Mouse (Mus musculus) liver, adult (tissue): ENCODE results near the gene Jph2.

Experiments
- GATA4 ChIP-seq: IDR thresholded peaks from 2 replicates; pipeline ENCODE4 v1.6.1; 2014; ENCODE audit warnings: mild to moderate bottlenecking, low read length; ENCODE audit not compliant: insufficient replicate concordance

Jph2 gene

GRCm38 (mm10) chr2:163386423-163387190, 11.2 kb downstream of the Jph2 start:
- TF ChIP-seq GATA4: no peak

GRCm38 (mm10) chr2:163385126-163385525, 12.7 kb downstream of the Jph2 start:
- TF ChIP-seq GATA4: no peak

- no peak for TF ChIP-seq GATA4
These were observed 16.5 kb downstream of the Jph2 start for GRCm38 (mm10) chr2:163381246-163381645.

GRCm38 (mm10) chr2:163379366-163379765, 18.4 kb downstream of the Jph2 start:
- TF ChIP-seq GATA4: no peak

GRCm38 (mm10) chr2:163376082-163376481, 21.7 kb downstream of the Jph2 start:
- no peak for TF ChIP-seq GATA4

- TF ChIP-seq GATA4: no peak
These were observed 22.3 kb downstream of the Jph2 start for GRCm38 (mm10) chr2:163375468-163375867.

- TF ChIP-seq GATA4: no peak
These were observed 25.2 kb downstream of the Jph2 start for GRCm38 (mm10) chr2:163372627-163373026.

- no peak for TF ChIP-seq GATA4
These were observed 27.6 kb downstream of the Jph2 start for GRCm38 (mm10) chr2:163370175-163370574.

- TF ChIP-seq GATA4: no peak
These were observed 32.8 kb downstream of the Jph2 start for GRCm38 (mm10) chr2:163364785-163365541.

- TF ChIP-seq GATA4: no peak
These were observed 34.6 kb downstream of the Jph2 start for GRCm38 (mm10) chr2:163362940-163363921.

GRCm38 (mm10) chr2:163360858-163361623, 36.8 kb downstream of the Jph2 start:
- no peak for TF ChIP-seq GATA4

- TF ChIP-seq GATA4: no peak
These were observed 38.5 kb downstream of the Jph2 start for GRCm38 (mm10) chr2:163359253-163359652.

GRCm38 (mm10) chr2:163358662-163359061, 39.1 kb downstream of the Jph2 start:
- no peak for TF ChIP-seq GATA4

- TF ChIP-seq GATA4: no peak
These were observed 41.5 kb downstream of the Jph2 start for GRCm38 (mm10) chr2:163356113-163356840.

GRCm38 (mm10) chr2:163355666-163356065, 42.1 kb downstream of the Jph2 start:
- no peak for TF ChIP-seq GATA4
